Mouse (Mus musculus) cortical plate, adult 2 months (tissue): ENCODE measurements at regions not wholly inside any gene's neighbourhood (a gene's known extent, or its start where the extent isn't known, plus 50 kb on each side); places are given as distances from the start of the nearest gene placed in this dataset.

Experiments used
- CTCF ChIP-seq: fragments of 200-500 bp; IDR thresholded peaks from 2 replicates; pipeline ENCODE4 v1.5.1; 2011; ENCODE audit warnings: mild to moderate bottlenecking, control low read depth, low read length; ENCODE audit not compliant: insufficient read depth; ENCODE audit errors: extremely low read depth
- POLR2A ChIP-seq: fragments of 200-500 bp; IDR thresholded peaks from 2 replicates; pipeline ENCODE4 v1.6.1; 2011; ENCODE audit warnings: mild to moderate bottlenecking, low read length, control low read depth; ENCODE audit not compliant: insufficient read depth; ENCODE audit errors: extremely low read depth

GRCm38 (mm10) chr4:131585946-131586345, 252.1 kb downstream of the Ptpru start:
- no peak for TF ChIP-seq CTCF
- no peak for TF ChIP-seq POLR2A
